Mouse (Mus musculus) CH12.LX (cell line): ENCODE data around the gene Scgb3a1. TPM values are rescaled to one million over a fixed set of nuclear protein-coding genes. Genes with fewer than 3 reads are reported as not detected.

Experiments
- DNase-seq: peaks from one replicate; pipeline ENCODE4 v3.0.0-alpha.2; 2013; ENCODE audit errors: extremely low read depth
- H3K27ac ChIP-seq: 2 replicates; pipeline ENCODE4 v1.5.1; 2012; ENCODE audit warnings: low read depth, mild to moderate bottlenecking, control low read depth, moderate library complexity; ENCODE audit not compliant: insufficient read depth
- H3K27me3 ChIP-seq: replicated peaks from 2 replicates; pipeline ENCODE3; 2012; ENCODE audit warnings: inconsistent platforms
- H3K36me3 ChIP-seq, 2 experiments: replicated peaks in 1 of 2; 2 replicates each; pipeline versions ENCODE3 to v1.6.1; 2012; ENCODE audit warnings: inconsistent platforms in 1 of 2, low read length in 1 of 2, mild to moderate bottlenecking in 1 of 2, mixed read lengths in 1 of 2, moderate library complexity in 1 of 2; ENCODE audit not compliant: control insufficient read depth in 1 of 2, insufficient read depth in 1 of 2
- H3K4me1 ChIP-seq, 2 experiments: 2 replicates each; pipeline ENCODE4 v1.6.1; 2012; ENCODE audit warnings: inconsistent platforms in 1 of 2, moderate library complexity in 1 of 2; ENCODE audit not compliant: insufficient read depth in 2 of 2, control insufficient read depth in 1 of 2
- H3K4me2 ChIP-seq: 2 replicates; pipeline ENCODE4 v1.6.1; 2012; ENCODE audit warnings: low read depth, mild to moderate bottlenecking, control low read depth; ENCODE audit not compliant: poor library complexity, insufficient read depth, severe bottlenecking
- H3K4me3 ChIP-seq, 3 experiments: fragments of 150-350 bp in 1 of 3; sonication (generic) in 1 of 3; replicated peaks in 1 of 3; 2 replicates each; pipeline versions ENCODE3 to v1.5.1; 2011 to 2012; ENCODE audit warnings: low read depth in 2 of 3, low read length in 2 of 3, mild to moderate bottlenecking in 2 of 3, moderate library complexity in 2 of 3, control low read depth in 1 of 3, improper control_type of control experiment in 1 of 3, inconsistent platforms in 1 of 3, mixed read lengths in 1 of 3; ENCODE audit not compliant: poor library complexity in 1 of 3
- H3K79me2 ChIP-seq: replicated peaks from 2 replicates; pipeline ENCODE4 v1.6.1; 2012; ENCODE audit warnings: mild to moderate bottlenecking, moderate library complexity; ENCODE audit not compliant: control insufficient read depth, poor library complexity, insufficient read depth, severe bottlenecking; ENCODE audit errors: extremely low read depth
- H3K9ac ChIP-seq: 2 replicates; pipeline ENCODE4 v1.6.1; 2012; ENCODE audit warnings: low read depth, mild to moderate bottlenecking, control low read depth, moderate library complexity; ENCODE audit not compliant: insufficient read depth
- H3K9me3 ChIP-seq: replicated peaks from 2 replicates; pipeline ENCODE3; 2012; ENCODE audit warnings: low read length, inconsistent platforms, mixed read lengths
- CHD2 ChIP-seq: IDR thresholded peaks from 2 replicates; pipeline ENCODE4 v1.6.1; 2011; ENCODE audit warnings: low read length, improper control_type of control experiment
- CTCF ChIP-seq, 2 experiments: IDR thresholded peaks in 1 of 2; conservative IDR thresholded peaks in 1 of 2; 2 replicates each; pipeline ENCODE4 v1.5.1; 2011 to 2012; ENCODE audit warnings: low read depth in 2 of 2, low read length in 2 of 2, improper control_type of control experiment in 1 of 2, inconsistent platforms in 1 of 2, mild to moderate bottlenecking in 1 of 2, moderate library complexity in 1 of 2
- ELF1 ChIP-seq: IDR thresholded peaks from 2 replicates; pipeline ENCODE4 v1.6.1; 2014; ENCODE audit warnings: low read depth, mild to moderate bottlenecking, inconsistent platforms, low read length, improper control_type of control experiment
- EP300 ChIP-seq: IDR thresholded peaks from 2 replicates; pipeline ENCODE4 v1.6.1; 2011; ENCODE audit warnings: low read length, improper control_type of control experiment
- ETS1 ChIP-seq: conservative IDR thresholded peaks from 2 replicates; pipeline ENCODE4 v1.6.1; 2012; ENCODE audit warnings: low read depth, mild to moderate bottlenecking, inconsistent platforms, low read length, improper control_type of control experiment, moderate library complexity
- IRF4 ChIP-seq: IDR thresholded peaks from 2 replicates; pipeline ENCODE4 v1.6.1; 2014; ENCODE audit warnings: low read depth, mild to moderate bottlenecking, inconsistent platforms, low read length, improper control_type of control experiment
- JUN ChIP-seq: IDR thresholded peaks from 2 replicates; pipeline ENCODE4 v1.6.1; 2011; ENCODE audit warnings: low read depth, mild to moderate bottlenecking, low read length, improper control_type of control experiment, moderate library complexity; ENCODE audit not compliant: insufficient read depth
- JUND ChIP-seq: conservative IDR thresholded peaks from 2 replicates; pipeline ENCODE4 v1.6.1; 2011; ENCODE audit warnings: low read depth, low read length, improper control_type of control experiment
- KAT2A ChIP-seq: IDR thresholded peaks from 2 replicates; pipeline ENCODE4 v1.6.1; 2012; ENCODE audit warnings: low read length, improper control_type of control experiment, inconsistent platforms; ENCODE audit not compliant: insufficient replicate concordance
- MAX ChIP-seq: IDR thresholded peaks from 2 replicates; pipeline ENCODE4 v1.6.1; 2011; ENCODE audit warnings: low read length, improper control_type of control experiment
- MAZ ChIP-seq: IDR thresholded peaks from 2 replicates; pipeline ENCODE4 v1.6.1; 2012; ENCODE audit warnings: low read depth, mild to moderate bottlenecking, inconsistent platforms, low read length, improper control_type of control experiment, moderate library complexity
- NRF1 ChIP-seq: IDR thresholded peaks from 2 replicates; pipeline ENCODE4 v1.6.1; 2014; ENCODE audit warnings: low read depth, mild to moderate bottlenecking, inconsistent platforms, low read length, improper control_type of control experiment, moderate library complexity
- POLR2AphosphoS2 ChIP-seq: IDR thresholded peaks from 2 replicates; pipeline ENCODE4 v1.6.1; 2011; ENCODE audit warnings: low read depth, low read length, improper control_type of control experiment
- RCOR1 ChIP-seq: conservative IDR thresholded peaks from 2 replicates; pipeline ENCODE4 v1.6.1; 2012; ENCODE audit warnings: low read depth, mild to moderate bottlenecking, inconsistent platforms, low read length, improper control_type of control experiment
- SIN3A ChIP-seq: IDR thresholded peaks from 2 replicates; pipeline ENCODE4 v1.6.1; 2012; ENCODE audit warnings: low read length, improper control_type of control experiment, inconsistent platforms
- SMC3 ChIP-seq: IDR thresholded peaks from 2 replicates; pipeline ENCODE4 v1.6.1; 2011; ENCODE audit warnings: low read depth, low read length, improper control_type of control experiment
- UBTF ChIP-seq: IDR thresholded peaks from 2 replicates; pipeline ENCODE4 v1.6.1; 2012; ENCODE audit warnings: low read depth, mild to moderate bottlenecking, inconsistent platforms, low read length, improper control_type of control experiment, moderate library complexity
- USF1 ChIP-seq: IDR thresholded peaks from 2 replicates; pipeline ENCODE4 v1.6.1; 2014; ENCODE audit warnings: low read depth, mild to moderate bottlenecking, inconsistent platforms, low read length, improper control_type of control experiment
- ZC3H11A ChIP-seq: IDR thresholded peaks from 2 replicates; pipeline ENCODE4 v1.6.1; 2012; ENCODE audit warnings: low read depth, mild to moderate bottlenecking, inconsistent platforms, low read length, improper control_type of control experiment
- ZMIZ1 ChIP-seq: IDR thresholded peaks from 2 replicates; pipeline ENCODE4 v1.6.1; 2012; ENCODE audit warnings: low read depth, mild to moderate bottlenecking, inconsistent platforms, low read length, improper control_type of control experiment
- ZNF384 ChIP-seq: IDR thresholded peaks from 2 replicates; pipeline ENCODE4 v1.6.1; 2012; ENCODE audit warnings: low read depth, low read length, improper control_type of control experiment, inconsistent platforms
- dilution Hi-C: fragments of 300-500 bp; cut with MboI; formaldehyde crosslinking; loops from 2 replicates; pipeline ENCODE4 v1.14.3; 2020; ENCODE audit warnings: low sequenced_read_pairs; ENCODE audit not compliant: extremely low pct_unique_long_range_greater_than_20kb, extremely low pct_ligation_motif_present
- in situ Hi-C: fragments of 300-500 bp; cut with MboI; formaldehyde crosslinking; loops from 3 replicates; pipeline ENCODE4 v1.14.3; 2019; ENCODE audit warnings: low sequenced_read_pairs, low pct_ligation_motif_present, low pct_unique_long_range_greater_than_20kb, mixed read lengths
- polyA plus RNA-seq: library from polyadenylated mRNA; unstranded; fragments of >175 nt; gene quantifications from 2 replicates; pipeline ENCODE4 v1.2.1, GENCODE M21; 2012; ENCODE audit warnings: low read depth; ENCODE audit not compliant: insufficient read length
- total RNA-seq, 2 experiments: library from RNA; depleted of rRNA; stranded (reverse); fragments of 300-350 nt in 1 of 2; fragments of >200 nt in 1 of 2; gene quantifications; 2 replicates each; pipeline ENCODE4 v1.2.3; 2012 to 2014

Gene Scgb3a1
- total and polyA plus RNA-seq, 3 experiments: not detected

DNA sequence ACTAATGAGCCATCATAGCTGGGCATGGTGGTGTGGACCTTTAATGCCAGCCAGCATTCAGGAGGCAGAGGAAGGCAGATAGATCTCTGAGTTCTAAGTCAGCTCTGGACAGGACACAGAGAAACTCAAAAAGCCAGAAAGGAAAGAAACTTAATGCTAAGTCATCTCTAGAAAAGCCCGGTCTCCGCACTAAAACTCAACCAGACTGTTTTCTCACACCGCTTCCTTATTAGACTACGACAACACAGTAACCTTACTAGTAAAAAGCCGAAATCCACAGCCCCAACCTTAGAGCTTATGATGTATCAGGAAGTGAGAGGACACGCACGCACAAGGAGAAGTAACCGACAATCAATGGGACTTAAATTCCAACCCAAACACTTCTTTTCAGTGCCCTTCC is 38.6 kb downstream of the Scgb3a1 start:
- H3K4me3 ChIP-seq: no peak overlapping the region

DNA sequence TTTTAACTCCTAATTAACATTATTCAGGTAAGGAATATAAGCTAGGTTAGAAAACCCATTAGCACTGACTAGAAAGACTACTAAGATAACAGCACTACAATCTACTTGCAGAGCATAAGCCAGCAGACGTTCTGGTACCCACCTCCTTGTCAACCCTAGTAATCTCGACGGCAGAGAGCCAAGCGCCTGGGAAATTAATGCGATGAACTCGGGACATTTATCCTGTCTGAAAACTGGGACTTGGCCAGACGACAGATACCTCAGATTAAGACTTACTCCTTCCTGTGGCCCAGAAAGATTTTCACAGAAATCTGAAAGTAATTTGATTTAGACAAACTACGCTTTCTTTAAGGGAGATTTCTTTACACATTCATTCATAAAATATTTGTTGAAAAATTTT is 41.4 kb downstream of the Scgb3a1 start:
- no peaks in the 10 kb centered on the region for H3K9me3 ChIP-seq
- H3K27ac ChIP-seq: no peak overlapping the region
- no peak for DNase-seq
- peaks cover 5 to 72% of the 10 kb centered on the region in 2 experiments; a peak in 3 of 4 replicates for H3K4me1 ChIP-seq
- TF ChIP-seq ZNF384 (no peak), MAZ (no peak), SMC3 (no peak), UBTF (no peak), CHD2 (no peak), ZMIZ1 (no peak), NRF1 (no peak)
- no peak overlapping the region for H3K4me2 ChIP-seq
- H3K27me3 ChIP-seq: no peaks in the 10 kb centered on the region
- dilution Hi-C loops (no loop called here), in situ Hi-C loops (no loop called here)
- H3K9ac ChIP-seq: no peak overlapping the region
- H3K4me3 ChIP-seq: no peak overlapping the region
- peaks cover 19 to 87% of the 10 kb centered on the region in 2 experiments for H3K36me3 ChIP-seq
- H3K79me2 ChIP-seq: peaks cover 76% of the 10 kb centered on the region

More for the DNA sequence above, 38.6 kb downstream of the Scgb3a1 start:
- Histone ChIP-seq H3K9me3 (no peaks in the 10 kb centered on the region), H3K36me3 (peaks cover 23 to 84% of the 10 kb centered on the region in 2 experiments), H3K79me2 (peaks cover 76% of the 10 kb centered on the region), H3K4me1 (peaks cover 8 to 74% of the 10 kb centered on the region in 2 experiments), H3K9ac (peak overlapping the region; percentile 29), H3K27ac (peak overlapping the region; percentile 80), H3K4me2 (peak overlapping the region; percentile 69), H3K27me3 (no peaks in the 10 kb centered on the region)
- dilution Hi-C loops: no loop called here
- in situ Hi-C loops: no loop called here
- no peak for DNase-seq
- TF ChIP-seq MAX (peak; percentile 34; the same call in 1 of the 2 replicates), JUN (no peak), ZC3H11A (no peak), ETS1 (0 out of 2 replicates have a peak, but pooled peaks have one; percentile 29), EP300 (peak; percentile 68), RCOR1 (0 out of 2 replicates have a peak, but pooled peaks have one; percentile 20), POLR2AphosphoS2 (no peak), USF1 (no peak), SIN3A (peak; percentile 59; the same call in 1 of the 2 replicates), SMC3 (no peak), ELF1 (peak; percentile 67), UBTF (no peak), KAT2A (no peak), JUND (peak; percentile 49; the same call in 1 of the 2 replicates), IRF4 (peak; percentile 75; the same call in 1 of the 2 replicates), CTCF (conservative IDR thresholded peaks at IDR 0.05 in 1 of 2, IDR thresholded peaks at IDR 0.05 in 1 of 2; ENCODE audit: low read depth in 2 of 2, low read length in 2 of 2) (no peak), CHD2 (0 out of 2 replicates have a peak, but pooled peaks have one; percentile 33)
